Mouse (Mus musculus) heart, embryonic 16.5 days (tissue): Measurements from ENCODE around the gene Cir1. TPM values are rescaled to one million over a fixed set of nuclear protein-coding genes. Genes with fewer than 3 reads are reported as not detected.

Experiments used
- ATAC-seq: fragments of 200-750 bp; cut with Nextera tagmentation; replicated peaks from 2 replicates; pipeline ENCODE4 v1.8.0; 2017; ENCODE audit warnings: moderate number of reproducible peaks; ENCODE audit not compliant: insufficient read depth, low FRiP score; ENCODE audit errors: extremely low read depth
- H3K27ac ChIP-seq: fragments of 300-500 bp; sonication (generic); 2 replicates; pipeline ENCODE4 v1.5.1; 2014; ENCODE audit warnings: mild to moderate bottlenecking, low read length, control low read depth, moderate library complexity
- H3K27me3 ChIP-seq: fragments of 300-500 bp; sonication (generic); 2 replicates; pipeline ENCODE4 v1.6.1; 2014; ENCODE audit warnings: low read length, mixed read lengths; ENCODE audit not compliant: control insufficient read depth, insufficient read depth
- H3K36me3 ChIP-seq: fragments of 300-500 bp; sonication (generic); 2 replicates; pipeline ENCODE4 v1.6.1; 2014; ENCODE audit not compliant: control insufficient read depth, insufficient read depth
- H3K4me1 ChIP-seq: fragments of 300-500 bp; sonication (generic); 2 replicates; pipeline ENCODE4 v1.6.1; 2014; ENCODE audit warnings: low read length, mixed read lengths; ENCODE audit not compliant: control insufficient read depth, insufficient read depth
- H3K4me2 ChIP-seq: fragments of 300-500 bp; sonication (generic); 2 replicates; pipeline ENCODE4 v1.6.1; 2014; ENCODE audit warnings: low read depth, mild to moderate bottlenecking, control low read depth, low read length
- H3K4me3 ChIP-seq: fragments of 300-500 bp; sonication (generic); 2 replicates; pipeline ENCODE4 v1.5.1; 2014; ENCODE audit warnings: mild to moderate bottlenecking, control low read depth, low read length
- H3K9ac ChIP-seq: fragments of 300-500 bp; sonication (generic); 2 replicates; pipeline ENCODE4 v1.6.1; 2014; ENCODE audit warnings: low read length, control low read depth
- H3K9me3 ChIP-seq: fragments of 300-500 bp; sonication (generic); replicated peaks from 2 replicates; pipeline ENCODE4 v1.6.1; 2016; ENCODE audit warnings: low read length; ENCODE audit not compliant: control insufficient read depth
- WGBS: fragments of 180-500 bp; shearing (Covaris S2); extraction: QIAGEN DNeasy Blood & Tissue Kit; methylation state at CpG from one replicate; pipeline ENCODE4 v1.1.7; 2014; 5-methylcytosine and 5-hydroxymethylcytosine counted together
- polyA plus RNA-seq: library from polyadenylated mRNA; unstranded; fragments of >200 nt; fragmentation: Nextera tagmentation; extraction: Ambion mirVana; gene quantifications from 2 replicates; pipeline ENCODE4 v1.2.1, GENCODE M21; 2015

Gene Cir1
- polyA plus RNA-seq, 1 experiment from 2014 or later, result 13.3 TPM

GRCm38 (mm10) chr2:73277709-73278075, 34.8 kb downstream of the Cir1 start:
- Histone ChIP-seq H3K27ac (no peak overlapping the region), H3K4me1 (peaks cover 33% of the 10 kb centered on the region), H3K4me3 (no peak overlapping the region), H3K4me2 (no peak overlapping the region), H3K27me3 (peaks cover 53% of the 10 kb centered on the region), H3K9me3 (no peaks in the 10 kb centered on the region), H3K9ac (no peak overlapping the region), H3K36me3 (no peaks in the 10 kb centered on the region)
- ATAC-seq, result no peak
- WGBS, result 9% methylated on average over 18 of the region's 18 CpGs

DNA sequence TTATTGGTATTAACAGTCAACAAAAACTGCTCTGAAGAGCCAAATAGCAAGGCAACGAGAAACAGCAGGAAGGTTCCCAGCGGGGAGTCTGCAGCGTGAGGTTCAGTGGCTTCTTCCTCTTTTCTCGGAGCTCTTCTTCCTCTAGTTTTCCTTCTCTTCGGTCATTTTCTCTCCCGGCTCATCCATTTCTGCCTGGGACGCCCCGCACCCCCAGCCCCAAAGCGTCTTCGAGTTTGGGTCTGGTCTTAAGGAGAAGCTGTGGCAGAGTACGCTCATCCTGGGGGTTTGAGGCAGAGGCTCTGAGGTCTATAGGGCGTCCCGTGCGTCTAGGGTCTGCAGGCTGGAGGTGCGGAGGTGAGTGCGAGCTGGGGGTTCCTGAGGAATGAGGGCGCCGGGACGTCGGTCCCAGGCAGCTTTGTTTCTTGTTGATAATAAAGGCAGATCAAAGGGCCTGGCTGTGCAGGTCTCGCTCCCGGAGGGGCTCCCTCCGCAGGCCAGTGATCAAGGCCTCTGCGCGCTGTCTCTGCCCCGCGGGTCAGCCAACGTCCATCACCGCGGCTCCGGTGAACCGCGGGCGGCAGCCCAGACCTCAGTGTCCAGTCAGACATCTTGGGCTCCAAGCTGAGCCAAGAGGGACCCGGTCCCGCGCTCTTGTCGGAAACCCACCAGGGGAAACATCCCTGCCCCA, 35.3 kb downstream of the Cir1 start:
- Histone ChIP-seq H3K4me2 (no peak overlapping the region; the same call in 1 of the 2 replicates), H3K9me3 (no peaks in the 10 kb centered on the region), H3K27me3 (peaks cover 52% of the 10 kb centered on the region), H3K4me1 (peaks cover 35% of the 10 kb centered on the region), H3K27ac (no peak overlapping the region), H3K9ac (no peak overlapping the region), H3K36me3 (no peaks in the 10 kb centered on the region), H3K4me3 (peak overlapping the region; percentile 2; the same call in 1 of the 2 replicates)
- no peak for ATAC-seq
- WGBS, result 2% methylated on average over 38 of the region's 38 CpGs

GRCm38 (mm10) chr2:73276141-73276571, 36.3 kb downstream of the Cir1 start:
- no peak for ATAC-seq
- WGBS, result 3% methylated on average over 6 of the region's 6 CpGs

DNA sequence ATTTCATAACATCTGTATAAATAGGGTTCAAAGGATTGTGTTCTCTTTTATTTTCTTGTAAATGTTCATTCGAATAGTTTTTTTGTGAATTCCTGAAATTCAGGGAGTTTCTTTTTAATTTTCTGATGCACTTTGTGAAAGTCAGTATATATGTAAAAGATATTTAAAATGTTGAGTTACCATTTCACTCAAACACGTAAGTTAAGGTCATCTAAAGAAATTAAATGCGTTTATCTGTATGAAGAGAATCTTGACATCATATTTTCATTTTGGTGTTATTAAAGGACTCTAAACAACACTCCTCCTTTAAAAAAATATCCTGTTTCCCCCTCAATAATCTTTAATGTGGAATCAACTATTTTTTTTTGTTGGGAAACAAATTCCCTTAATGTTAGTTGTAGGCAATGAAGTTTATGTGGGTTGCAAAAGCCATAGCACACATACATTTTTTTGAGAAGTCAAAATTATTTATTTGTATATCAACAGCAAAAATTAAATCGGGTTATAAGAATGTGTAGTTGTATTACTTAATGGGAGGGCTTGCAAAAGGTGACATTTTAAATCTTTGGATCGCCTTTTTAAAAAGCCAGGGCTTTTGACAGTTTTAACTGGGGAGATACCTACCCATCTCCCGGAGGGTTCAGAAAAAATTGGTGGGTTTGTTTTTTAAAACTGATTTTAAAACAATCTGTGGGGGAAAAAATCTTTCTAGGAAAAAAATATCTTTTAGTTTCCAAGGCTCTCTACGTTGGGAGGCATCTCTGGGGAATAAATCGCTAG, 37.0 kb downstream of the Cir1 start:
- peaks cover 50% of the 10 kb centered on the region for H3K27me3 ChIP-seq
- WGBS, result 10% methylated on average over 8 of the region's 8 CpGs
- H3K9me3 ChIP-seq, result no peaks in the 10 kb centered on the region
- H3K27ac ChIP-seq, result no peak overlapping the region
- H3K36me3 ChIP-seq, result no peaks in the 10 kb centered on the region
- H3K4me2 ChIP-seq, result no peak overlapping the region
- no peak overlapping the region for H3K4me3 ChIP-seq
- H3K9ac ChIP-seq, result no peak overlapping the region
- peaks cover 39% of the 10 kb centered on the region for H3K4me1 ChIP-seq
- ATAC-seq, result no peak

More at GRCm38 (mm10) chr2:73276141-73276571, 36.3 kb downstream of the Cir1 start:
- Histone ChIP-seq H3K9me3 (no peaks in the 10 kb centered on the region), H3K4me3 (no peak overlapping the region), H3K9ac (no peak overlapping the region), H3K27me3 (peaks cover 49% of the 10 kb centered on the region), H3K36me3 (no peaks in the 10 kb centered on the region), H3K4me1 (peaks cover 39% of the 10 kb centered on the region), H3K4me2 (no peak overlapping the region), H3K27ac (no peak overlapping the region)

DNA sequence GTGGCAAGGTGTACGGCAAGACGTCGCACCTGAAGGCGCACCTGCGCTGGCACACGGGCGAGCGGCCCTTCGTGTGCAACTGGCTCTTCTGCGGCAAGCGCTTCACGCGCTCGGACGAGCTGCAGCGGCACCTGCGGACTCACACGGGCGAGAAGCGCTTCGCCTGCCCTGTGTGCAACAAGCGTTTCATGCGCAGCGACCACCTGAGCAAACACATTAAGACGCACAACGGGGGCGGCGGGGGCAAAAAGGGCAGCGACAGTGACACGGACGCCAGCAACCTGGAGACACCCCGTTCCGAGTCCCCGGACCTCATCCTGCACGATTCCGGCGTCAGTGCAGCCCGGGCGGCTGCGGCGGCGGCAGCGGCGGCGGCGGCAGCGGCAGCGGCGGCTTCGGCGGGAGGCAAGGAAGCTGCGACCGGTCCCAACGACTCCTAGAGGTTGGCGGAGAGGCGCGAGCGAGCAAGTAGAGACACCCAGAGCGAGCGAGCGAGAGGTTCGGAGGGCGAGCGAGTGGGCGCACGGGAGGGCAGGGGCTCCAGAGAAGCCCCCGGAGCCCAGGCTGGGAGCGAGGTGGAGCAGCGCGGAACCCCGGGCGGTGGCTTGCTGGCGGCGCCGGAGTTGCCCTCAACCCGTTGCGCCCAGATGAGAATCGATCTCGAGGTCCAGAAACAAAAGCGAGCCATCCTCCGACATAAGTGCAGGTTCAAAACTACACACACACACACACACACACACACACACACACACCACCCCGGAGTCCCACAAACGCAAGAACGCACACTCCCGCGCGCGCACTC, 38.2 kb downstream of the Cir1 start:
- Histone ChIP-seq H3K4me3 (peak overlapping the region; percentile 54), H3K4me1 (peaks cover 34% of the 10 kb centered on the region), H3K9ac (no peak overlapping the region), H3K4me2 (peak overlapping the region; percentile 67), H3K27ac (no peak overlapping the region), H3K9me3 (no peaks in the 10 kb centered on the region), H3K27me3 (peaks cover 54% of the 10 kb centered on the region), H3K36me3 (no peaks in the 10 kb centered on the region)
- WGBS, result under 1% methylated on average over 88 of the region's 88 CpGs
- ATAC-seq, result no peak

GRCm38 (mm10) chr2:73273249-73274118, 39.0 kb downstream of the Cir1 start:
- WGBS, result under 1% methylated on average over 104 of the region's 110 CpGs
- 0 out of 2 replicates have a peak, but pooled peaks have one; percentile 25 for ATAC-seq
- peak overlapping the region; percentile 46 for H3K9ac ChIP-seq
- H3K9me3 ChIP-seq, result no peaks in the 10 kb centered on the region
- H3K4me2 ChIP-seq, result peak overlapping the region; percentile 67
- peaks cover 28% of the 10 kb centered on the region for H3K4me1 ChIP-seq
- peak overlapping the region; percentile 54 for H3K4me3 ChIP-seq
- peaks cover 52% of the 10 kb centered on the region for H3K27me3 ChIP-seq
- no peak overlapping the region for H3K27ac ChIP-seq
- H3K36me3 ChIP-seq, result no peaks in the 10 kb centered on the region

GRCm38 (mm10) chr2:73272351-73273248, 39.9 kb downstream of the Cir1 start:
- H3K27me3 ChIP-seq, result peaks cover 54% of the 10 kb centered on the region
- no peak for ATAC-seq
- H3K4me2 ChIP-seq, result peak overlapping the region; percentile 67
- peak overlapping the region; percentile 46 for H3K9ac ChIP-seq
- no peaks in the 10 kb centered on the region for H3K36me3 ChIP-seq
- H3K27ac ChIP-seq, result no peak overlapping the region
- peak overlapping the region; percentile 54 for H3K4me3 ChIP-seq
- 1% methylated on average over 55 of the region's 55 CpGs for WGBS
- no peaks in the 10 kb centered on the region for H3K9me3 ChIP-seq
- peaks cover 28% of the 10 kb centered on the region for H3K4me1 ChIP-seq
